Mouse (Mus musculus) activated CD4-positive, CD25-positive, alpha-beta regulatory T cell, adult 4 months (primary cell): ENCODE data around the gene Mef2b. TPM values are rescaled to one million over a fixed set of nuclear protein-coding genes. Genes with fewer than 3 reads are reported as not detected.

Experiments
- polyA plus RNA-seq, 2 experiments: library from polyadenylated mRNA; unstranded; fragments of 100-300 nt; shearing (Covaris generic); gene quantifications; one replicate each; pipeline ENCODE4 v1.2.1; 2017

The Mef2b gene
- polyA plus RNA-seq, 2 experiments from 2014 or later: not detected

Other genes starting within 250 kb of the Mef2b start
- not detected for gene Tssk6, start 237.5 kb upstream of the Mef2b start, polyA plus RNA-seq
- gene Ndufa13, start 237.2 kb upstream of the Mef2b start, polyA plus RNA-seq: 100 to 1,000 TPM; 231 to 276 TPM
- gene Yjefn3, start 237.0 kb upstream of the Mef2b start, polyA plus RNA-seq: under 1 TPM in 1 of 2 experiments, not detected in 1; 0.82 TPM
- gene Gatad2a, start 143.3 kb upstream of the Mef2b start, polyA plus RNA-seq: 10 to 100 TPM; 22.9 to 25.8 TPM
- 10 to 100 TPM; 36.4 to 50.1 TPM for gene Mau2, start 97.0 kb upstream of the Mef2b start, polyA plus RNA-seq
- 10 to 100 TPM; 45.0 to 46.4 TPM for gene Sugp1, start 96.9 kb upstream of the Mef2b start, polyA plus RNA-seq
- gene Tm6sf2, start 66.8 kb upstream of the Mef2b start, polyA plus RNA-seq: under 1 TPM; 0.34 to 0.69 TPM
- gene Hapln4, start 56.3 kb upstream of the Mef2b start, polyA plus RNA-seq: not detected
- gene Ncan, start 18.8 kb upstream of the Mef2b start, polyA plus RNA-seq: not detected
- gene Nr2c2ap, start 8.4 kb upstream of the Mef2b start, polyA plus RNA-seq: 10 to 100 TPM; 34.3 to 56.0 TPM
- gene Rfxank, start 557 bp upstream of the Mef2b start, polyA plus RNA-seq: 10 to 100 TPM; 36.2 to 58.5 TPM
- gene Borcs8, start 212 bp upstream of the Mef2b start, polyA plus RNA-seq: 100 to 1,000 TPM in 1 of 2 experiments, 10 to 100 TPM in 1; 98.5 to 112 TPM
- 10 to 100 TPM; 17.4 to 27.3 TPM for gene Tmem161a, start 32.6 kb downstream of the Mef2b start, polyA plus RNA-seq
- gene Slc25a42, start 72.6 kb downstream of the Mef2b start, polyA plus RNA-seq: 1 to 10 TPM; 4.9 to 6.3 TPM
- 10 to 100 TPM; 18.7 to 23.3 TPM for gene Sugp2, start 94.5 kb downstream of the Mef2b start, polyA plus RNA-seq
- gene Armc6, start 94.8 kb downstream of the Mef2b start, polyA plus RNA-seq: 1 to 10 TPM; 6.6 to 7.6 TPM
- gene Homer3, start 143.1 kb downstream of the Mef2b start, polyA plus RNA-seq: under 1 TPM in 1 of 2 experiments, not detected in 1; 0.66 TPM
- 10 to 100 TPM; 44.3 to 46.8 TPM for gene Ddx49, start 162.8 kb downstream of the Mef2b start, polyA plus RNA-seq
- gene Cope, start 162.8 kb downstream of the Mef2b start, polyA plus RNA-seq: 100 to 1,000 TPM; 312 to 332 TPM
- not detected for gene Cers1, start 176.1 kb downstream of the Mef2b start, polyA plus RNA-seq
- gene Gdf1, start 190.1 kb downstream of the Mef2b start, polyA plus RNA-seq: under 1 TPM in 1 of 2 experiments, not detected in 1; 0.79 TPM
- gene Upf1, start 213.6 kb downstream of the Mef2b start, polyA plus RNA-seq: 10 to 100 TPM; 12.1 to 15.3 TPM
- under 1 TPM in 1 of 2 experiments, not detected in 1; 0.95 TPM for gene Comp, start 233.8 kb downstream of the Mef2b start, polyA plus RNA-seq